Mouse (Mus musculus): ENCODE data around the gene Nxnl1. TPM values are rescaled to one million over a fixed set of nuclear protein-coding genes. Genes with fewer than 3 reads are reported as not detected.
"Not testable (repeated sequence)": the region's sequence is repeated elsewhere in the genome, so short reads cannot be mapped to it uniquely, and the experiment has no call there.

Gene Nxnl1
- total RNA-seq, 2 experiments from 2014 or later: 0.19 TPM; not detected in 1

DNA sequence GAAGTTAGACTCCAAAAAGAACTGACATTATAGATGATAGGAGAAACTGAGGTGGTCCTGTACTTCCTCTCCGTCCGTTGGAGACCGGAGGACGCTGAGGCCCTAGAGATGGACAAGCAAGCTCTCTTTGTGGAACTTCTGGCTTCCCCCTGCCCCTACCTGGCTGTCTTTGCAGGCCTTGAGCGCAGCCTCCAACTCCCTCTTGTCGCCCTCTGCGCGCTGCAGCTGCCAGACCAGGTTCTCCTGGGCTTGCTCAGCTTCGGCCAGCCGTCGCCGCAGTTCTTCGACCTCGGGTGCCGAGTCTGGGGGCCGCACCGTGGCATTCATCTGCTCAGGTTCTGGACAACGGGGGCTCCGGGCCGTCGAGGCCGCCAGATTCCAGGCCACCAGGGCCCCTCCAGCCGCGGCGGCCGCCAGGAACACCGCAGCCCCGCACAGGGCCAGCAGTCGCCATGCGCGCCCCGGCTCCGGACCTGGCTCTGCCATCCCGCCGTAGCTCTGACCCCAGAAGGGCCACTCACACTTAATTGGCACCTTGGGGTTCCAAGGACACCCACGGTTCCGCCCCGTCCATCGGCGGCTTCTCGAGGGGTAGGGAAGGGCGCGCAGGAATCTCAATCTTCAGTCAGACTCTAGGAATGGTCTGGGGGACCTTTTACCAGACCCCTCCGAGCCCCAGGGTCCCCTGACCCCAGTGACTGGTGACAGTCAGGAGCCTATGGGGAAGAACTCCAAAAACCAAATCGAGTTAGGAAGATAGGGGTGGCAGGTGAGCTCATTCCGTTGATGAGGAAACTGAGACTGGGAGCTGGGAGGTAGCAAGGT is 41.0 kb downstream of the Nxnl1 start, which contains the start of gene Ccdc194:
Gene Ccdc194, minus strand, starts transcription at position 486 of the 825 bp plus-strand sequence.
- intact Hi-C loops (cut with DNase I): no loop called here
- DNase-seq: no peak

DNA sequence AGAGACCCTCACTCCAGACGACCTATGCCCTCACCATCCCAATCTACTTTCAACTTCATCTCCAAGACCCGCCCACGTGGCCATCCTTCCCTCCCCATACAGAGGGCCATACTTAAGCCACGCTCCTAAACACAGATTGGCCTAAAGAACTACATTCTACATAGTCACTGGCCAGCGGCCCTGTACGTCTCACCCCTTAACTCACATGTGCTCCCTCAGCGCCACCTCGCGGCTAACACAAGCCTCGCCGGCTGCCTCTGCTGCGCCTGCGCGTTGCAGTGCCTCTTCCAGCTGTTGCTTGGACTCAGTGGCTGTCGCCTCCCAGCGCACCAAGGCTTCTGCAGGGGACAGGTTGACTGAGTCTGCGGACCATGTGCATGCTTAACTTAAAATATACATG is 44.8 kb downstream of the Nxnl1 start:
- DNase-seq: peak; percentile 98 to 99
- intact Hi-C loops (cut with DNase I): loop anchor here (1.0 kb wide), 2 partner anchors 26 to 80 kb away; no protein-coding TSS in a partner anchor

DNA sequence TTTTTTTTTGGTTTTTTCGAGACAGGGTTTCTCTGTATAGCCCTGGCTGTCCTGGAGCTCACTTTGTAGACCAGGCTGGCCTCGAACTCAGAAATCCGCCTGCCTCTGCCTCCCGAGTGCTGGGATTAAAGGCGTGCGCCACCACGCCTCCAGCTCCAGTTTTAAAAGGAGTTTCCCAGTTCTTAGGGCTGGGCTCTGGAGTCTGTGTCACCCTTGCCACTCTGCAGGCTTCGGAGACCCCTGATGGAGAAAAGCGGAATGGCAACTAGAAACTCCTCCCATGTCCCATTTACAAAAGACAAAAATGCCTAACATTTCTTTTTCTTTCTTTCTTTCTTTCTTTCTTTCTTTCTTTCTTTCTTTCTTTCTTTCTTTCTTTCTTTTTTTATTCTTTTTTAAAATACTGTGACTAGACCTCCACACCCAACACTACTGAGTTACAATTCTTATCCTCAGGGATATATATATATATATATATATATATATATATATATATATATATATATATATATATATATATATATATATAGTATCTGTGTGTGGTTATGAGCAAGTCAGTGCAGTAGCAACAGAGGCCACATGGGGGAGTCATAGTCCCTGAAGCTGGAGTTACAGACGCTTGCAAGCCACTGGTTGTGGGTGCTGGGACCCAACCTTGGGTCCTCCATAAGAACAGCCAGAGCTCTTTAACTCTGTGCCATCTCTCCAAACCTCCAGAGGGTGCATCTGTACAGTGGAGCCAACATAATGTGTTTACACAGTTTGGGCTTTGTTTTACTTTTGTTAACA is 47.2 kb downstream of the Nxnl1 start:
- peak; percentile 61 to 76 for DNase-seq
- intact Hi-C loops (cut with DNase I): not testable (repeated sequence)

DNA sequence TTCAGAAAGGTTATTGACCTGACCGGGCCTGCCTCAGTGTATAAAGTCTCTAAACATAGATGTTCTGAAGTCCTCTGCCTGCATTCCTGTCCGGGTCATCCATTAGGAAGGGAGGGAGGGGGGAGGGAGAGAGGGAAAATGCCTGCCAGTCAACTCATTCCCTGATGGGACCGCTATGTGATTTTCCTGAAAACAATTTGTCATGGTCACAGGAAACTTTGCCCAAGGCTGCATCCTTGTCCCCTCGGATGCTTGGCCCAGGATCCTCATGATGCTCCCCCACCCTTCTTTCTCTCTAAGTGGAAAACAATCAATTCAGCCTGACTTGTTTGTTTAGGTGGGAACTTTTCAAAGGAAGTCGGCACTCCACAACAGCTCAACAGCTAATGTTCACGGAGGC is 49.6 kb downstream of the Nxnl1 start:
- DNase-seq: no peak
- intact Hi-C loops (cut with DNase I): no loop called here

DNA sequence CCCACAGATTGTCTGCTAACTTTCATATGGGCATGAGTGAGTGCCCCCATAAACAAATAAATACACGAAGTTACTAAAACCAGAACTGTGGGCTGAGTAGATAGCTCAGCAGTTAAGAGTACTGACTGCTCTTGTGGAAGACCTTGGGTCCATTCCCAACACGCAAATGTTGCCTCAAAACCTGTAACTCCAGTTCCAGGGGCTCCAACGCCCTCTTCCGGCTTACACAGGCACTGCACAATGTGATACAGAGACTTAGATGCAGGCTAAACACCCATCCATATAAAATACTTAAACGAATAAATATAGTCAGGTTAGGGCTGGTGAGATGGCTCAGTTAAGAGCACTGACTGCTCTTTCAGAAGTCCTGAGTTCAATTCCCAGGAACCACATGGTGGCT is 51.4 kb downstream of the Nxnl1 start:
- DNase-seq: no peak
- intact Hi-C loops (cut with DNase I): no loop called here

DNA sequence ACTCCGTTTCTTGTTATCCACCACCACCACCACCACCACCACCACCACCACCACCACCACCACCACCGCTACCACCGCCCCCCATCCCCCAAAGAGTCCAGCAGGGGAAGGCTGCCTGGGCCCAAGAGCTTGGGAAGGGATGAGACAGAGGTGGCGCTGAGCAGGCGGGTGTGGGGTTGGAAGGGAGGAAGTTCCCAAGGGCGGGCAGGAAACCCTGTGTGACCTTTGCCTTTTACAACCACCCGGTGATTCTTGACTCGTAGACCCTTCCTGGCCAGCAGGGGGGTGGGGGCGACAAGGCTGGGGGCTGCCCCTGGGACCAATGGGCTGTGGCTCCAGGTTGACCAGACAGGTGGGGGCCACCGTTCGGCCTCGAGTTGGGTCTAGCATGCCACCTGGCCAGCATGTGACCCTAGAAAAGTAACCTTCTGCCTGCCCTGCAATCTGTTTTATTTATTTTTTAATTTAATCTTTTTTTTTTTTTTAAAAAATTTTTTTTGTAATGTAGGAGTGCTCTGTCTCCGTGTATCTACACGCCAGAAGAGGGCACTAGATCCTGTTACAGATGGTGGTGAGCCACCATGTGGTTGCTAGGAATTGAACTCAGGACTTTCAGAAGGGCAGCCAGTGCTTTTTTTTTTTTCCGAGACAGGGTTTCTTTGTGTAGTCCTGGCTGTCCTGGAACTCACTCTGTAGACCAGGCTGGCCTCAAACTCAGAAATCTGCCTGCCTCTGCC is 53.2 kb downstream of the Nxnl1 start:
- no peak for DNase-seq
- intact Hi-C loops (cut with DNase I): no loop called here

DNA sequence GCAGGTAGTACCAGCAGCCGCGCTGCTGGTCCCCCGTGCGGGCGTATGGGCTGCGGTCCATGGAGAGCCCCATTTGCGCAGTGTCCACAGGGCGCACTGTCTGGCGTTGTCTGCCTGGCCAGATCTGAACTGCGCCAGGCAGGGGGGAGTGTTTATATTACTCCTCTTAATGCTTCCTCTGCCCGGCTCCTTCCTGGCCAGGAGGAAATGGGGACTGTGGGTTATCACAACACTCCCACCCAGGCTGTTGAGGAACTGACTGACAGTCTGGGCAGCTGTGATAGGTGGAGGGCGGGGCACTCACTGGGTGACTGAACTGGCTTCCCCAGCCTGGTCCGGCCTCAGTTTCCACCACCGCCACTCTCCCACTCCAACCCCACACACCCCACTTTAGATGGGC is 54.8 kb downstream of the Nxnl1 start, which contains the start of gene Plvap:
Gene Plvap, minus strand, starts transcription at position 109 of the 400 bp plus-strand sequence.
- intact Hi-C loops (cut with DNase I): no loop called here
- DNase-seq: no peak

Other genes starting within 250 kb of the Nxnl1 start
- gene Use1, start 199.8 kb downstream of the Nxnl1 start, total RNA-seq (2021): 100 to 1,000 TPM; 148 to 149 TPM
- gene Ocel1, start 195.3 kb downstream of the Nxnl1 start, total RNA-seq (2021): 10 to 100 TPM; 11.1 to 14.9 TPM
- 10 to 100 TPM; 47.6 to 53.6 TPM for gene Nr2f6, start 184.6 kb downstream of the Nxnl1 start, total RNA-seq (2021)
- gene Ushbp1, start 170.8 kb downstream of the Nxnl1 start, total RNA-seq (2021): 10 to 100 TPM; 28.0 to 30.4 TPM
- gene Babam1, start 169.7 kb downstream of the Nxnl1 start, total RNA-seq (2021): 10 to 100 TPM; 61.2 to 67.1 TPM
- under 1 TPM; 0.19 to 0.39 TPM for gene Ankle1, start 160.6 kb downstream of the Nxnl1 start, total RNA-seq (2021)
- 10 to 100 TPM; 26.2 to 29.9 TPM for gene Abhd8, start 102.9 kb downstream of the Nxnl1 start, total RNA-seq (2021)
- gene Mrpl34, start 101.6 kb downstream of the Nxnl1 start, total RNA-seq (2021): 100 to 1,000 TPM; 117 to 129 TPM
- gene Dda1, start 97.4 kb downstream of the Nxnl1 start, total RNA-seq (2021): 10 to 100 TPM; 32.1 to 32.3 TPM
- 10 to 100 TPM; 18.1 to 18.6 TPM for gene Ano8, start 80.6 kb downstream of the Nxnl1 start, total RNA-seq (2021)
- gene Gtpbp3, start 78.5 kb downstream of the Nxnl1 start, total RNA-seq (2021): 10 to 100 TPM; 15.8 to 20.2 TPM
- 10 to 100 TPM; 24.5 to 26.0 TPM for gene Plvap, start 54.8 kb downstream of the Nxnl1 start, total RNA-seq (2021)
- gene Ccdc194, start 40.9 kb downstream of the Nxnl1 start, total RNA-seq (2021): not detected
- gene Bst2, start 29.1 kb downstream of the Nxnl1 start, total RNA-seq (2021): 10 to 100 TPM; 17.1 to 32.9 TPM
- gene Mvb12a, start 23.7 kb downstream of the Nxnl1 start, total RNA-seq (2021): 10 to 100 TPM; 27.8 to 32.9 TPM
- under 1 TPM in 1 of 2 experiments, not detected in 1; 0.22 TPM for gene Tmem221, start 7.7 kb downstream of the Nxnl1 start, total RNA-seq (2021)
- gene Slc27a1, start 2.3 kb upstream of the Nxnl1 start, total RNA-seq (2021): 100 to 1,000 TPM; 171 to 223 TPM
- 10 to 100 TPM; 64.7 to 69.7 TPM for gene Pgls, start 25.6 kb upstream of the Nxnl1 start, total RNA-seq (2021)
- gene Fam129c, start 31.0 kb upstream of the Nxnl1 start, total RNA-seq (2021): 1 to 10 TPM in 1 of 2 experiments, under 1 TPM in 1; 0.58 to 1.2 TPM
- gene Colgalt1, start 44.4 kb upstream of the Nxnl1 start, total RNA-seq (2021): 10 to 100 TPM; 40.2 to 45.2 TPM
- gene Unc13a, start 105.2 kb upstream of the Nxnl1 start, total RNA-seq (2021): under 1 TPM; 0.49 to 0.64 TPM
- 1 to 10 TPM; 8.2 to 8.6 TPM for gene Jak3, start 109.7 kb upstream of the Nxnl1 start, total RNA-seq (2021)
- 1 to 10 TPM; 3.8 to 4.7 TPM for gene Insl3, start 122.6 kb upstream of the Nxnl1 start, total RNA-seq (2021)
- 1 to 10 TPM; 6.5 to 7.5 TPM for gene B3gnt3, start 135.2 kb upstream of the Nxnl1 start, total RNA-seq (2021)
- gene Fcho1, start 159.1 kb upstream of the Nxnl1 start, total RNA-seq (2021): 1 to 10 TPM in 1 of 2 experiments, under 1 TPM in 1; 0.56 to 1.2 TPM